25 mouse cellular contexts compared by ENCODE assay signal in the genomic region with DNA sequence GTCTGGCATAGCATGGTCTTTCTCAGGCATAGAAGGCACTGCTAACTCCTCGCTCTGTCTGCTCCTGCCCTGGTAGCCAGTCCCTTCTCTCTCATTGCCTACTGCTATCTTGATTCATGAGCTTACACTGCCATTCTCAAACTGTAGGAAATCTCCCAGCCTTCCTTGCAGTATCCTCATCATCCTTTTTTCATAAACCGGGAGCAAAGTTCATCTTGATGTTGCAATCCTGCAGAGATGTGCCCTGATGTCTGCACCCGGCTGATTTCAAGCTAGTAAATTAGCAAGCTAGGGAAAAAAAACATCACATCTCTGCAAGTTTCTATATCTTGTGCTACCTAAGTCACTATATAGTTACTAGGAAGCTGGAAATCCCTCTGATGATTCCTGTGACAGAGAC.
DNase-seq lines count a peak whose midpoint lies in the region; ATAC-seq and TF ChIP-seq lines count a peak whose summit lies in the region.
"Had no signal": no experiment of that assay in that cellular context is flagged by ENCODE, and none has a peak within 500 bp of the region (broad histone marks: within the 10 kb centered on the region; RNA-seq: fewer than 3 reads in every experiment).

No protein-coding gene starts in this region.

- H3K4me2 ChIP-seq in liver, embryonic 12.5 days = no peak overlapping the region
- H3K4me2 ChIP-seq in intestine, embryonic 15.5 days (replicated peaks) = no peak overlapping the region
- H3K4me2 ChIP-seq in intestine, postnatal 0 days (replicated peaks; ENCODE audit: low read depth) = no peak overlapping the region
- H3K4me2 ChIP-seq: embryonic facial prominence, embryonic 13.5 days; embryonic facial prominence, embryonic 15.5 days; forebrain, embryonic 12.5 days had no signal

- TF ChIP-seq CTCF in kidney, adult 2 months (conservative IDR thresholded peaks at IDR 0.05; ENCODE audit: insufficient read depth, insufficient read length, low read depth, low read length) = no peak
- no peak for TF ChIP-seq CTCF in liver, adult 2 months (IDR thresholded peaks at IDR 0.05; ENCODE audit: low read depth, low read length)
- TF ChIP-seq CTCF in intestine, postnatal 0 days (IDR thresholded peaks at IDR 0.05; ENCODE audit: low read depth) = 0 out of 2 replicates have a peak, but pooled peaks have one; percentile 1

- DNase-seq in kidney, adult 2 months = peak; percentile 28
- no peak for DNase-seq in kidney, adult 9 months
- peak; percentile 58 for DNase-seq in liver, adult 2 months (ENCODE audit: extremely low read depth, low read depth, low spot score)
- DNase-seq in heart, postnatal 14 days = no peak
- DNase-seq in adrenal gland, adult 2 months = no peak
- DNase-seq: adrenal gland, adult 8-10 months; adrenal gland, postnatal 14 days; adrenal gland, postnatal 36 days; cerebellum, adult 11 months; cerebellum, adult 18-20 months; cerebellum, adult 8-10 months; cerebellum, adult 9-11 months; cerebellum, postnatal 14 days; cerebellum, postnatal 36 days; embryo, embryonic 11 days had no signal

- no peaks in the 10 kb centered on the region; the same call in 1 of the 2 replicates for H3K4me1 ChIP-seq in kidney, adult 2 months (ENCODE audit: control insufficient read depth, insufficient read depth, low read length)
- H3K4me1 ChIP-seq in liver, adult 2 months (ENCODE audit: control insufficient read depth, insufficient read depth, low read length) = peaks cover 5% of the 10 kb centered on the region; the same call in 1 of the 2 replicates
- no peaks in the 10 kb centered on the region for H3K4me1 ChIP-seq in liver, embryonic 12.5 days
- H3K4me1 ChIP-seq in intestine, embryonic 15.5 days (replicated peaks) = no peaks in the 10 kb centered on the region
- no peaks in the 10 kb centered on the region for H3K4me1 ChIP-seq in intestine, postnatal 0 days (replicated peaks; ENCODE audit: control insufficient read depth, insufficient read depth, low read length)
- H3K4me1 ChIP-seq: embryonic facial prominence, embryonic 13.5 days; embryonic facial prominence, embryonic 15.5 days; forebrain, embryonic 10.5 days; forebrain, embryonic 12.5 days had no signal

- ATAC-seq in liver, embryonic 12.5 days = no peak
- ATAC-seq in intestine, embryonic 15.5 days = peak; percentile 74
- peak; percentile 83 for ATAC-seq in intestine, postnatal 0 days
- ATAC-seq: forebrain, embryonic 14.5 days; forebrain, embryonic 16.5 days had no signal

- WGBS in kidney, adult 2 months = 61% methylated on average over 3 of the region's 3 CpGs
- 41% methylated on average over 3 of the region's 3 CpGs for WGBS in liver, adult 2 months
- 65% methylated on average over 3 of the region's 3 CpGs for WGBS in liver, embryonic 12.5 days (ENCODE audit: insufficient replicate concordance)
- 63% methylated on average over 3 of the region's 3 CpGs for WGBS in intestine, embryonic 15.5 days
- 43% methylated on average over 3 of the region's 3 CpGs for WGBS in intestine, postnatal 0 days

- peaks cover 5% of the 10 kb centered on the region for H3K36me3 ChIP-seq in kidney, adult 2 months (ENCODE audit: control insufficient read depth, insufficient read depth, low read length)
- H3K36me3 ChIP-seq in liver, adult 2 months (ENCODE audit: control insufficient read depth, insufficient read depth, low read length) = peaks cover 37% of the 10 kb centered on the region
- peaks cover 7% of the 10 kb centered on the region; the same call in 1 of the 2 replicates for H3K36me3 ChIP-seq in liver, embryonic 12.5 days
- H3K36me3 ChIP-seq in intestine, embryonic 15.5 days = peaks cover 12% of the 10 kb centered on the region
- H3K36me3 ChIP-seq in intestine, postnatal 0 days (ENCODE audit: control insufficient read depth, insufficient read depth) = peaks cover 30% of the 10 kb centered on the region

- H3K9ac ChIP-seq in liver, adult 2 months (ENCODE audit: low read depth, low read length) = no peak overlapping the region
- no peak overlapping the region for H3K9ac ChIP-seq in liver, embryonic 12.5 days
- no peak overlapping the region for H3K9ac ChIP-seq in intestine, embryonic 15.5 days
- no peak overlapping the region for H3K9ac ChIP-seq in intestine, postnatal 0 days (ENCODE audit: low read depth, low read length)
- H3K9ac ChIP-seq: embryonic facial prominence, embryonic 13.5 days; embryonic facial prominence, embryonic 15.5 days; forebrain, embryonic 12.5 days had no signal

- no peak for TF ChIP-seq POLR2A in kidney, adult 2 months (IDR thresholded peaks at IDR 0.05; ENCODE audit: low read depth, low read length)
- no peak for TF ChIP-seq POLR2A in liver, adult 2 months (IDR thresholded peaks at IDR 0.05; ENCODE audit: extremely low read depth, insufficient read depth, low read length)

- H3K27ac ChIP-seq in kidney, adult 2 months (ENCODE audit: insufficient read depth, low read depth, low read length) = no peak overlapping the region
- no peak overlapping the region for H3K27ac ChIP-seq in liver, adult 2 months (replicated peaks; ENCODE audit: insufficient read depth, low read depth, low read length)
- H3K27ac ChIP-seq in liver, embryonic 12.5 days = no peak overlapping the region
- H3K27ac ChIP-seq in intestine, embryonic 15.5 days = no peak overlapping the region
- H3K27ac ChIP-seq in intestine, postnatal 0 days (ENCODE audit: low read depth, low read length) = no peak overlapping the region
- H3K27ac ChIP-seq: embryonic facial prominence, embryonic 13.5 days; embryonic facial prominence, embryonic 15.5 days; forebrain, embryonic 10.5 days; forebrain, embryonic 12.5 days had no signal

- intact Hi-C loops in heart, postnatal 14 days (cut with DNase I) = no loop called here

- H3K9me3 ChIP-seq in liver, embryonic 12.5 days (replicated peaks) = no peaks in the 10 kb centered on the region
- H3K9me3 ChIP-seq in intestine, embryonic 15.5 days = no peaks in the 10 kb centered on the region
- no peaks in the 10 kb centered on the region for H3K9me3 ChIP-seq in intestine, postnatal 0 days (ENCODE audit: control insufficient read depth)
- H3K9me3 ChIP-seq: embryonic facial prominence, embryonic 13.5 days; embryonic facial prominence, embryonic 15.5 days; forebrain, embryonic 10.5 days; forebrain, embryonic 12.5 days had no signal

- H3K4me3 ChIP-seq in kidney, adult 2 months (ENCODE audit: insufficient read depth, low read depth, low read length) = no peak overlapping the region
- H3K4me3 ChIP-seq in liver, adult 2 months (ENCODE audit: insufficient read depth, low read depth, low read length) = no peak overlapping the region
- no peak overlapping the region for H3K4me3 ChIP-seq in liver, embryonic 12.5 days
- H3K4me3 ChIP-seq in intestine, embryonic 15.5 days (replicated peaks) = no peak overlapping the region
- no peak overlapping the region for H3K4me3 ChIP-seq in intestine, postnatal 0 days (ENCODE audit: low read depth, low read length)
- H3K4me3 ChIP-seq: embryonic facial prominence, embryonic 13.5 days; embryonic facial prominence, embryonic 15.5 days; erythroblast, embryonic 14.5 days; forebrain, embryonic 10.5 days; forebrain, embryonic 12.5 days had no signal

- H3K79me2 ChIP-seq in liver, adult 2 months (ENCODE audit: control insufficient read depth, insufficient read depth, low read length) = no peaks in the 10 kb centered on the region; the same call in 1 of the 2 replicates

- H3K27me3 ChIP-seq in kidney, adult 2 months (replicated peaks; ENCODE audit: control insufficient read depth, insufficient read depth, low read length) = no peaks in the 10 kb centered on the region
- no peaks in the 10 kb centered on the region for H3K27me3 ChIP-seq in liver, adult 2 months (ENCODE audit: control insufficient read depth, insufficient read depth, low read length)
- H3K27me3 ChIP-seq in liver, embryonic 12.5 days (replicated peaks) = no peaks in the 10 kb centered on the region
- H3K27me3 ChIP-seq in intestine, embryonic 15.5 days (replicated peaks) = no peaks in the 10 kb centered on the region
- H3K27me3 ChIP-seq in intestine, postnatal 0 days (replicated peaks; ENCODE audit: control insufficient read depth, insufficient read depth, low read length) = no peaks in the 10 kb centered on the region
- H3K27me3 ChIP-seq: embryonic facial prominence, embryonic 13.5 days; embryonic facial prominence, embryonic 15.5 days; forebrain, embryonic 12.5 days had no signal

Comparison
In these comparisons a context has a peak if more than half of its experiments do, and no peak if none do; other contexts are left out.
1. DNase-seq: peak in kidney, adult 2 months (single experiment) and liver, adult 2 months (single experiment); none in kidney, adult 9 months (single experiment), heart, postnatal 14 days (0 of 2) and adrenal gland, adult 2 months (single experiment).